ENCODE assay signal across 12 mouse cellular contexts in genomic region chr14:15061496-15061895, GRCm38 (mm10).
"Had no signal": no experiment of that assay in that cellular context is flagged by ENCODE, and none has a peak within 500 bp of the region (broad histone marks: within the 10 kb centered on the region; RNA-seq: fewer than 3 reads in every experiment).

No protein-coding gene starts in this region.

- H3K4me3 ChIP-seq: layer of hippocampus, adult 2 months; limb, embryonic 13.5 days; midbrain, embryonic 13.5 days had no signal

- DNase-seq: kidney, adult 11 months; kidney, adult 9 months; kidney, postnatal 10 days; kidney, postnatal 4 days; lung, adult 18-20 months; spleen, adult 18-20 months; thymus, postnatal 36 days had no signal

- H3K27ac ChIP-seq: hindbrain, postnatal 0 days; layer of hippocampus, adult 2 months; limb, embryonic 13.5 days; liver, embryonic 14.5 days; midbrain, embryonic 13.5 days had no signal
